Mouse (Mus musculus) heart, embryonic 15.5 days (tissue): ENCODE measurements at regions not wholly inside any gene's neighbourhood (a gene's known extent, or its start where the extent isn't known, plus 50 kb on each side); places are given as distances from the start of the nearest gene placed in this dataset.

Experiments
- ATAC-seq: fragments of 200-750 bp; cut with Nextera tagmentation; replicated peaks from 2 replicates; pipeline ENCODE4 v1.8.0; 2017; ENCODE audit warnings: low read depth, moderate TSS enrichment; ENCODE audit not compliant: insufficient number of reproducible peaks, insufficient read depth, low FRiP score
- H3K27ac ChIP-seq: fragments of 300-500 bp; sonication (generic); 2 replicates; pipeline ENCODE4 v1.5.1; 2015; ENCODE audit warnings: mild to moderate bottlenecking, inconsistent platforms
- H3K27me3 ChIP-seq: fragments of 300-500 bp; sonication (generic); 2 replicates; pipeline ENCODE4 v1.6.1; 2015; ENCODE audit warnings: inconsistent platforms
- H3K36me3 ChIP-seq: fragments of 300-500 bp; sonication (generic); 2 replicates; pipeline ENCODE4 v1.6.1; 2015; ENCODE audit warnings: mild to moderate bottlenecking, inconsistent platforms
- H3K4me1 ChIP-seq: fragments of 300-500 bp; sonication (generic); replicated peaks from 2 replicates; pipeline ENCODE4 v1.6.1; 2015; ENCODE audit warnings: inconsistent platforms
- H3K4me2 ChIP-seq: fragments of 300-500 bp; sonication (generic); 2 replicates; pipeline ENCODE4 v1.6.1; 2015; ENCODE audit warnings: inconsistent platforms, mild to moderate bottlenecking, moderate library complexity
- H3K4me3 ChIP-seq: fragments of 300-500 bp; sonication (generic); 2 replicates; pipeline ENCODE4 v1.5.1; 2015; ENCODE audit warnings: mild to moderate bottlenecking, inconsistent platforms
- H3K9ac ChIP-seq: fragments of 300-500 bp; sonication (generic); 2 replicates; pipeline ENCODE4 v1.6.1; 2015; ENCODE audit warnings: mild to moderate bottlenecking, inconsistent platforms
- H3K9me3 ChIP-seq: fragments of 300-500 bp; sonication (generic); replicated peaks from 2 replicates; pipeline ENCODE4 v1.6.1; 2016; ENCODE audit warnings: inconsistent platforms
- WGBS: fragments of 180-500 bp; shearing (Covaris S2); methylation state at CpG from one replicate; pipeline ENCODE4 v1.1.7; 2015; ENCODE audit warnings: mixed read lengths; 5-methylcytosine and 5-hydroxymethylcytosine counted together

- H3K9me3 ChIP-seq = no peaks in the 10 kb centered on the region
- H3K9ac ChIP-seq = no peak overlapping the region
- ATAC-seq = no peak
- no peaks in the 10 kb centered on the region for H3K4me1 ChIP-seq
- H3K27ac ChIP-seq = no peak overlapping the region
- WGBS = 73% methylated on average over 2 of the region's 2 CpGs
- no peak overlapping the region for H3K4me2 ChIP-seq
- no peaks in the 10 kb centered on the region for H3K27me3 ChIP-seq
- H3K36me3 ChIP-seq = no peaks in the 10 kb centered on the region
- H3K4me3 ChIP-seq = no peak overlapping the region
These were observed 77.7 kb upstream of the Tnc start for GRCm38 (mm10) chr4:64124387-64125088.

GRCm38 (mm10) chr4:64123675-64124074, 76.9 kb upstream of the Tnc start:
- no peak overlapping the region for H3K27ac ChIP-seq

GRCm38 (mm10) chr4:64098247-64098646, 51.4 kb upstream of the Tnc start:
- WGBS = 71% methylated on average over 4 of the region's 4 CpGs
- no peak overlapping the region for H3K4me3 ChIP-seq
- no peak overlapping the region for H3K9ac ChIP-seq
- ATAC-seq = no peak
- no peak overlapping the region for H3K27ac ChIP-seq
- no peaks in the 10 kb centered on the region for H3K4me1 ChIP-seq
- no peaks in the 10 kb centered on the region for H3K36me3 ChIP-seq
- H3K9me3 ChIP-seq = no peaks in the 10 kb centered on the region
- H3K27me3 ChIP-seq = no peaks in the 10 kb centered on the region
- no peak overlapping the region for H3K4me2 ChIP-seq

More at GRCm38 (mm10) chr4:64123675-64124074, 76.9 kb upstream of the Tnc start:
- Histone ChIP-seq H3K36me3 (no peaks in the 10 kb centered on the region), H3K9me3 (no peaks in the 10 kb centered on the region), H3K4me1 (no peaks in the 10 kb centered on the region), H3K4me2 (no peak overlapping the region), H3K27me3 (no peaks in the 10 kb centered on the region), H3K4me3 (no peak overlapping the region), H3K9ac (no peak overlapping the region)
- 74% methylated on average over 2 of the region's 2 CpGs for WGBS
- ATAC-seq = no peak
